In the genomic region with DNA sequence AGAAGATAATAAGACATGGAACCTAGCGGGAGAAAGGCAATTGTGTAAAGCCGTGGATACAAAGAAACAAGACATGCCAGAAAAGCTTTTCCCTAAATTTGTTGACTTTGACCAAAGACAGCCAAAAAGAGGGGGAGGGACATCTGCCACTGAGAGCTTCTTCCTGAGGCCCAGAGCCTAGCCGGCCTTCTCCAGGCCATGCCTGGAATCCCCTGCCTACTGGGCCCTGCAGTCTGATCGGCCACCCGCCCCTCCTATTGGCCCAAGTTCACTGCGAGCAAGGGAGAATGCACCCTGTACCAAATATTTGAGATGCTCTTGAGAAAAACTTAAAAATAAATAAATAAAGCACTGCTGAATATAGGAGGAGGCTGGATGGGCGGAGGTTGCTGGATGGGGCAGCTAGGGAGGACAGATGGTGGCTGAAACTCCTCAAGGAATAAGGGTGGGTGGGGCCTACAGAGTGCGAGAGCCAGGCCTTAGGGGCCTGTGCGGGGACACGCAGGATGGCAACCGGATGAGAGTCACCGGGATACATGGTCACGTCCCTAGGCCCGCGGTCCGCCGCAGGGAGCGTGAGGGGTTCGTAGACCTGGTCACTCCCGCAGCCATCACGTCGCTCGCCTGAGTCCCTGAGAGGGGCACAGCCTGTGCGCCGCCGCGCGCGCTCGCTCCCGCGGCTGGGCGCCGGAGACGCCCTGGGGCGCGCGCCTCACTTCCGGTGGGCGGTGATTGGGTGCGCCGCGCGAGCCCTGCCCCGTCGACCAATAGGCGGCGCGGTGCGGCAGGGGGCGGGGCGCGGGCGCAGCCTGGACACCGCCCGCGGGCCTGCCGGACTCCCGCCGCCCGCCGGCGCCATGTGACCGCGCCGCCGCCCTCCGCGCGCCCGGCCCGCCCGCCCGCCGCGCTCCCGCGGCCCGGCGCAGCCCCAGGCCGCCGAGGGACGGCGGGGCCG, we compare ENCODE assay signal across 8 mouse cellular contexts. TPM values are rescaled to one million over a fixed set of nuclear protein-coding genes. Genes with fewer than 3 reads are reported as not detected.
DNase-seq lines count a peak whose midpoint lies in the region; ATAC-seq lines count a peak whose summit lies in the region.

Pacs2 (plus strand) TSS at position 905 of the 955 bp plus-strand sequence.

- peak within 1 kb of the TSS; percentile 97 for H3K27ac ChIP-seq in hindbrain, embryonic 10.5 days

- no peaks in the 10 kb centered on the region for H3K27me3 ChIP-seq in hindbrain, embryonic 10.5 days (ENCODE audit: insufficient read depth, poor library complexity, severe bottlenecking)

- DNase-seq in MN1 (ENCODE audit: low spot score) = peak; percentile 89
- peak; percentile 93 for DNase-seq in cerebellum, adult 8-10 months
- DNase-seq in hindbrain, embryonic 10.5 days (ENCODE audit: low spot score) = peak; percentile 90
- peak; percentile 87 to 93 for DNase-seq in layer of hippocampus, postnatal 14 days (ENCODE audit: low spot score in 2 of 2)
- peak; percentile 96 for DNase-seq in lung, postnatal 14 days
- DNase-seq in retina, adult 2 months (ENCODE audit: low read depth, low spot score) = peak; percentile 91
- DNase-seq in thymus, postnatal 36 days = peak; percentile 91 to 92

- peak; percentile 80 for ATAC-seq in frontal cortex, adult (ENCODE audit: low TSS enrichment)

- H3K36me3 ChIP-seq in hindbrain, embryonic 10.5 days = peaks cover 6% of the 10 kb centered on the region; the same call in 1 of the 2 replicates

- H3K4me3 ChIP-seq in hindbrain, embryonic 10.5 days = peak within 1 kb of the TSS; percentile 97

- 6% methylated on average over 74 of the region's 85 CpGs for WGBS in hindbrain, embryonic 10.5 days

- peaks cover 48% of the 10 kb centered on the region for H3K4me1 ChIP-seq in hindbrain, embryonic 10.5 days (replicated peaks)

- no peaks in the 10 kb centered on the region for H3K9me3 ChIP-seq in hindbrain, embryonic 10.5 days

RNA-seq across cellular contexts. Expression of gene Pacs2, which starts in this region (rescaled TPM):
- polyA plus RNA-seq in hindbrain, embryonic 10.5 days (2016; fragmentation: Nextera tagmentation; extraction: Ambion mirVana) = 19.3 and 25.6 TPM in 2 replicates
- total RNA-seq in layer of hippocampus, postnatal 14 days (2021) = 100 to 1,000 TPM; 121 TPM

Comparison
In these comparisons a context has a peak if more than half of its experiments do, and no peak if none do; other contexts are left out.
1. Peak in every context shown above with its lines: DNase-seq, ATAC-seq, H3K4me3 ChIP-seq and H3K27ac ChIP-seq.